Mouse (Mus musculus) layer of hippocampus, postnatal 36 days (tissue): ENCODE results near the gene Ccser2. TPM values are rescaled to one million over a fixed set of nuclear protein-coding genes. Genes with fewer than 3 reads are reported as not detected.

Source experiments
- DNase-seq, 2 experiments: peaks; one replicate each; pipeline ENCODE4 v3.0.0; 2022
- total RNA-seq, 2 experiments: library from RNA; stranded (reverse); gene quantifications; 2 replicates each; pipeline ENCODE4 v1.2.3; 2021

The Ccser2 gene
- total RNA-seq, 2 experiments from 2014 or later, result 79.1 to 79.6 TPM

- peak in 1 of 2 experiments; percentile 13 for DNase-seq
Observed at GRCm38 (mm10) chr14:36937080-36937878, 31.3 kb downstream of the Ccser2 start.

- no peak for DNase-seq
Observed at GRCm38 (mm10) chr14:36932638-36933382, 35.8 kb downstream of the Ccser2 start.

GRCm38 (mm10) chr14:36932038-36932437 is 36.5 kb downstream of the Ccser2 start:
- DNase-seq, result no peak

GRCm38 (mm10) chr14:36923383-36923782 is 45.2 kb downstream of the Ccser2 start:
- no peak for DNase-seq

GRCm38 (mm10) chr14:36921346-36922049 is 47.1 kb downstream of the Ccser2 start:
- DNase-seq, result no peak

- DNase-seq, result no peak
Observed at GRCm38 (mm10) chr14:36919886-36920285, 48.7 kb downstream of the Ccser2 start.

- DNase-seq, result peak; percentile 70 to 72
Observed at GRCm38 (mm10) chr14:36919146-36919545, 49.4 kb downstream of the Ccser2 start.

GRCm38 (mm10) chr14:36915203-36915602 is 53.4 kb downstream of the Ccser2 start:
- no peak for DNase-seq

GRCm38 (mm10) chr14:36914473-36915005 is 54.0 kb downstream of the Ccser2 start:
- no peak for DNase-seq

- no peak for DNase-seq
Observed at GRCm38 (mm10) chr14:36911738-36912137, 56.8 kb downstream of the Ccser2 start.

- DNase-seq, result no peak
Observed at GRCm38 (mm10) chr14:36905809-36906522, 62.6 kb downstream of the Ccser2 start.

GRCm38 (mm10) chr14:36904206-36904605 is 64.4 kb downstream of the Ccser2 start:
- no peak for DNase-seq

- DNase-seq, result no peak
Observed at GRCm38 (mm10) chr14:36900883-36901282, 67.7 kb downstream of the Ccser2 start.

- no peak for DNase-seq
Observed at GRCm38 (mm10) chr14:36894701-36895100, 73.9 kb downstream of the Ccser2 start.

- DNase-seq, result no peak
Observed at GRCm38 (mm10) chr14:36892762-36893358, 75.7 kb downstream of the Ccser2 start.

GRCm38 (mm10) chr14:36890130-36890529 is 78.4 kb downstream of the Ccser2 start:
- no peak for DNase-seq

- no peak for DNase-seq
Observed at GRCm38 (mm10) chr14:36885680-36886079, 82.9 kb downstream of the Ccser2 start.

GRCm38 (mm10) chr14:36885117-36885516 is 83.5 kb downstream of the Ccser2 start:
- DNase-seq, result no peak

- DNase-seq, result no peak
Observed at GRCm38 (mm10) chr14:36883576-36883975, 85.0 kb downstream of the Ccser2 start.

- DNase-seq, result no peak
Observed at GRCm38 (mm10) chr14:36870257-36870656, 98.3 kb downstream of the Ccser2 start.

- no peak for DNase-seq
Observed at GRCm38 (mm10) chr14:36868769-36869362, 99.7 kb downstream of the Ccser2 start.
